Mouse (Mus musculus) layer of hippocampus, postnatal 10 days (tissue): ENCODE measurements around the gene Gpc2. TPM values are rescaled to one million over a fixed set of nuclear protein-coding genes. Genes with fewer than 3 reads are reported as not detected.

Experiments
- DNase-seq, 2 experiments: peaks; one replicate each; pipeline ENCODE4 v3.0.0; 2021; ENCODE audit warnings: low spot score in 2 of 2
- long read RNA-seq: library from polyadenylated mRNA; stranded (forward); transcript quantifications from one replicate; pipeline ENCODE4 v2.0.0, GENCODE M21; 2023
- total RNA-seq, 2 experiments: library from RNA; stranded (reverse); gene quantifications; 2 replicates each; pipeline ENCODE4 v1.2.3; 2021

The Gpc2 gene
- 10 to 100 TPM; 11.2 to 11.8 TPM for total RNA-seq
- long read RNA-seq, partial matches to known transcripts, result 0 of 6 reads
- long read RNA-seq, other reads (novel, unspliced or antisense), result 5 of 6 reads

GRCm38 (mm10) chr5:138279585-138280424 lies at the start of gene Gpc2, which contains the start of the genes Gm43720 and Stag3:
Gpc2 (minus strand) TSS chr5:138280005.
Gm43720 (minus strand) TSS chr5:138279958.
Stag3 (plus strand) TSS chr5:138280240.
- DNase-seq, result peak; percentile 87 to 91

GRCm38 (mm10) chr5:138312795-138313194 lies 33.0 kb upstream of the Gpc2 start:
- no peak for DNase-seq

- no peak for DNase-seq
Observed at GRCm38 (mm10) chr5:138299613-138300012, 19.8 kb upstream of the Gpc2 start.

- no peak for DNase-seq
Observed at GRCm38 (mm10) chr5:138294158-138294557, 14.4 kb upstream of the Gpc2 start.

- DNase-seq, result no peak
Observed at GRCm38 (mm10) chr5:138291638-138292037, 11.8 kb upstream of the Gpc2 start.

- DNase-seq, result no peak
Observed at GRCm38 (mm10) chr5:138287861-138288260, 8.1 kb upstream of the Gpc2 start.

- no peak for DNase-seq
Observed at GRCm38 (mm10) chr5:138283540-138283939, 3.7 kb upstream of the Gpc2 start.

GRCm38 (mm10) chr5:138281798-138282197 lies 2.0 kb upstream of the Gpc2 start:
- DNase-seq, result no peak

- peak in 1 of 2 experiments; percentile 11 for DNase-seq
Observed at GRCm38 (mm10) chr5:138280829-138281228, 1.0 kb upstream of the Gpc2 start.

- DNase-seq, result no peak
Observed at GRCm38 (mm10) chr5:138280425-138280768, 592 bp upstream of the Gpc2 start.

- no peak for DNase-seq
Observed at GRCm38 (mm10) chr5:138277994-138278393, 1.8 kb downstream of the Gpc2 start.

GRCm38 (mm10) chr5:138275216-138276050 lies 4.4 kb downstream of the Gpc2 start:
- no peak for DNase-seq

- DNase-seq, result no peak
Observed at GRCm38 (mm10) chr5:138274186-138274585, 5.6 kb downstream of the Gpc2 start.

- DNase-seq, result no peak
Observed at GRCm38 (mm10) chr5:138272409-138272923, 7.3 kb downstream of the Gpc2 start, which contains the start of gene Gal3st4. Gal3st4 (minus strand) TSS chr5:138272840.

GRCm38 (mm10) chr5:138271232-138271631 lies 8.6 kb downstream of the Gpc2 start:
- DNase-seq, result no peak

- DNase-seq, result no peak
Observed at GRCm38 (mm10) chr5:138268980-138269379, 10.8 kb downstream of the Gpc2 start.

GRCm38 (mm10) chr5:138267114-138267513 lies 12.7 kb downstream of the Gpc2 start:
- no peak for DNase-seq

GRCm38 (mm10) chr5:138265712-138266111 lies 14.1 kb downstream of the Gpc2 start:
- DNase-seq, result no peak

GRCm38 (mm10) chr5:138264207-138264578 lies 15.6 kb downstream of the Gpc2 start:
- peak in 1 of 2 experiments; percentile 19 for DNase-seq

- peak; percentile 90 to 93 for DNase-seq
Observed at GRCm38 (mm10) chr5:138263260-138264206, 16.3 kb downstream of the Gpc2 start, which contains the start of gene BC037034. BC037034 (minus strand) TSS chr5:138264033.
